ENCODE assay signal across 9 mouse cellular contexts in the genomic region with DNA sequence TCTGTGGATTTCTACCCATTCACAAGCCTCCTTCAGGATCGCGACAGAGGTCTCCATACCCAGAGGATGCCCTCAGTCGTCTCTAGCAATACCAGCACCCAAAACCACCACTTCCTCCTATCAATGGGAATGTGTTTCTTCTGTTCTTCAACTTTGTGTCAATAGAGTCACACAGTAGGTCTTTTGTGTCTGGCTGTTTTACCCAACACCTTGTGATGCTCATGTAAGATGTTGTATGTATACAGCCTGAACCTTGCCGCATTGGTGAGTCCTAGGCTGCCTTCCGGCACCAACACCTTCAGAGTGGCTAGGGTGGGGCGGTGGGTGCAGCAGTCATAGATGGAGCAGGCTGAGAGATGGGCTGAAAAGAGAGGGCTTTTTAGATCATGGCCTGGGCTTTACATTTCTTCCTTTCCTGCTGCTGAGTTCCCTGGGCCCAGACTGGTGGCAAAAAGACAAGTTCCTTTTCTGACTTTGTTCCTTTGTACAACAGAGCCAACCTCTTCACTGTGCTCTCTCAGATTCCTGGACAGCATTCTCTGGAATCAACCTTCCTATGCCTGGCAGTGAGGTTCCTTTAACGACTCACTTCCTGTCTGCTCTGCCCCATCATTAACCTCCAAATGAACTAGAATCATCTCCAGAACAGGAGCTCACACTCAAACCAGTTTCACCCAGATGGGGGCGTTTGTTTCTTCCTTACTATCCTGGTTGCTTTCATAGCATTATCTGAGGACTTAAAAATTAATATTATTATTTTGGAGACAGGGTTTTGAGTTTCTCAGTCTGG.
DNase-seq lines count a peak whose midpoint lies in the region; ATAC-seq and TF ChIP-seq lines count a peak whose summit lies in the region.
"Had no signal": no experiment of that assay in that cellular context is flagged by ENCODE, and none has a peak within 500 bp of the region (broad histone marks: within the 10 kb centered on the region; RNA-seq: fewer than 3 reads in every experiment).

No protein-coding gene starts in this region.

- DNase-seq in forebrain, embryonic 10.5 days (ENCODE audit: extremely low spot score, low spot score) = no peak
- DNase-seq in forebrain, postnatal 0 days = no peak
- DNase-seq in kidney, postnatal 0 days (ENCODE audit: low spot score) = no peak
- DNase-seq in kidney, postnatal 25 days = no peak
- DNase-seq in liver, embryonic 14.5 days (ENCODE audit: low read depth in 3 of 3, low spot score in 3 of 3) = no peak
- no peak for DNase-seq in adrenal gland, adult (ENCODE audit: inconsistent age in 2 of 2, low spot score in 1 of 2)
- DNase-seq in spleen, postnatal 36 days (ENCODE audit: low spot score in 2 of 2) = no peak

- H3K4me3 ChIP-seq in forebrain, embryonic 10.5 days = no peak overlapping the region
- no peak overlapping the region for H3K4me3 ChIP-seq in forebrain, postnatal 0 days (ENCODE audit: low read depth, low read length)
- no peak overlapping the region for H3K4me3 ChIP-seq in kidney, postnatal 0 days (replicated peaks; ENCODE audit: low read depth, low read length)
- H3K4me3 ChIP-seq in bone marrow macrophage, adult 2 months (ENCODE audit: insufficient read depth, low read length) = no peak overlapping the region
- H3K4me3 ChIP-seq in liver, embryonic 14.5 days (ENCODE audit: insufficient read depth in 1 of 2, low read depth in 2 of 2, low read length in 2 of 2) = no peak overlapping the region

- H3K36me3 ChIP-seq in forebrain, embryonic 10.5 days (replicated peaks) = no peaks in the 10 kb centered on the region
- no peaks in the 10 kb centered on the region for H3K36me3 ChIP-seq in forebrain, postnatal 0 days (ENCODE audit: insufficient read depth)
- H3K36me3 ChIP-seq in kidney, postnatal 0 days (ENCODE audit: insufficient read depth, low read length) = no peaks in the 10 kb centered on the region
- no peaks in the 10 kb centered on the region for H3K36me3 ChIP-seq in liver, embryonic 14.5 days (replicated peaks; ENCODE audit: control insufficient read depth, insufficient read depth, low read depth)

- H3K27me3 ChIP-seq in forebrain, embryonic 10.5 days (ENCODE audit: poor library complexity, severe bottlenecking) = no peaks in the 10 kb centered on the region
- H3K27me3 ChIP-seq in forebrain, postnatal 0 days (ENCODE audit: insufficient read depth, low read length) = no peaks in the 10 kb centered on the region
- H3K27me3 ChIP-seq in kidney, postnatal 0 days (ENCODE audit: insufficient read depth, low read length) = no peaks in the 10 kb centered on the region
- H3K27me3 ChIP-seq in liver, embryonic 14.5 days (ENCODE audit: control insufficient read depth, insufficient read depth, low read length) = no peaks in the 10 kb centered on the region

- no peak overlapping the region for H3K4me2 ChIP-seq in forebrain, postnatal 0 days (ENCODE audit: low read depth)
- no peak overlapping the region for H3K4me2 ChIP-seq in kidney, postnatal 0 days (ENCODE audit: low read length)
- H3K4me2 ChIP-seq in liver, embryonic 14.5 days (ENCODE audit: low read depth) = no peak overlapping the region

- 0 out of 2 replicates have a peak overlapping the region, but pooled peaks have one; percentile 26 for H3K27ac ChIP-seq in forebrain, embryonic 10.5 days
- no peak overlapping the region for H3K27ac ChIP-seq in forebrain, postnatal 0 days (ENCODE audit: low read depth, low read length)
- peak overlapping the region; percentile 57; the same call in 1 of the 2 replicates for H3K27ac ChIP-seq in kidney, postnatal 0 days
- H3K27ac ChIP-seq in bone marrow macrophage, adult 2 months (ENCODE audit: insufficient read depth, low read depth, low read length) = peak overlapping the region; percentile 48
- H3K27ac ChIP-seq in liver, embryonic 14.5 days = peak overlapping the region; percentile 78

- H3K9ac ChIP-seq in forebrain, postnatal 0 days = no peak overlapping the region
- H3K9ac ChIP-seq in kidney, postnatal 0 days (ENCODE audit: low read depth, low read length) = no peak overlapping the region
- H3K9ac ChIP-seq in liver, embryonic 14.5 days (replicated peaks) = no peak overlapping the region; the same call in 1 of the 2 replicates

- H3K9me3 ChIP-seq in forebrain, embryonic 10.5 days = no peaks in the 10 kb centered on the region
- H3K9me3 ChIP-seq in forebrain, postnatal 0 days (ENCODE audit: low read length) = no peaks in the 10 kb centered on the region
- no peaks in the 10 kb centered on the region for H3K9me3 ChIP-seq in kidney, postnatal 0 days (replicated peaks; ENCODE audit: low read length)
- H3K9me3 ChIP-seq in liver, embryonic 14.5 days (ENCODE audit: control insufficient read depth, low read length) = no peaks in the 10 kb centered on the region

- TF ChIP-seq CTCF in forebrain, postnatal 0 days (IDR thresholded peaks at IDR 0.05; ENCODE audit: low read depth) = no peak
- no peak for TF ChIP-seq CTCF in kidney, postnatal 0 days (IDR thresholded peaks at IDR 0.05; ENCODE audit: low read depth)
- TF ChIP-seq CTCF in bone marrow macrophage, adult 2 months (IDR thresholded peaks at IDR 0.05; ENCODE audit: low read depth, low read length) = no peak
- no peak for TF ChIP-seq CTCF in liver, embryonic 14.5 days (IDR thresholded peaks at IDR 0.05; ENCODE audit: low read depth)

- no peak for TF ChIP-seq POLR2A in bone marrow macrophage, adult 2 months (IDR thresholded peaks at IDR 0.05; ENCODE audit: borderline replicate concordance, low read depth, low read length)

- WGBS in forebrain, embryonic 10.5 days = 83% methylated on average over 8 of the region's 8 CpGs
- WGBS in forebrain, postnatal 0 days = 89% methylated on average over 8 of the region's 8 CpGs
- 79% methylated on average over 8 of the region's 8 CpGs for WGBS in kidney, postnatal 0 days
- WGBS in liver, embryonic 14.5 days (ENCODE audit: insufficient replicate concordance) = 60% methylated on average over 8 of the region's 8 CpGs

- no peak for ATAC-seq in forebrain, postnatal 0 days
- no peak for ATAC-seq in kidney, postnatal 0 days (replicated peaks; ENCODE audit: low FRiP score, low read depth)
- ATAC-seq in liver, embryonic 14.5 days (ENCODE audit: insufficient read depth) = no peak
- ATAC-seq: forebrain, embryonic 16.5 days had no signal

- peaks cover 15% of the 10 kb centered on the region for H3K4me1 ChIP-seq in forebrain, embryonic 10.5 days
- H3K4me1 ChIP-seq in forebrain, postnatal 0 days (ENCODE audit: insufficient read depth) = no peaks in the 10 kb centered on the region
- H3K4me1 ChIP-seq in kidney, postnatal 0 days (replicated peaks; ENCODE audit: insufficient read depth, low read length) = peaks cover 4% of the 10 kb centered on the region
- H3K4me1 ChIP-seq in bone marrow macrophage, adult 2 months (ENCODE audit: control insufficient read depth, insufficient read depth, low read length) = peaks cover 50% of the 10 kb centered on the region
- peaks cover 60 to 70% of the 10 kb centered on the region in 2 experiments for H3K4me1 ChIP-seq in liver, embryonic 14.5 days (replicated peaks; ENCODE audit: control insufficient read depth in 2 of 2, insufficient read depth in 2 of 2, low read length in 1 of 2)

- no peak for TF ChIP-seq EP300 in liver, embryonic 14.5 days (IDR thresholded peaks at IDR 0.05; ENCODE audit: low read depth)
